Mouse (Mus musculus) MEL (cell line): Measurements from ENCODE around the gene Gpr18. TPM values are rescaled to one million over a fixed set of nuclear protein-coding genes. Genes with fewer than 3 reads are reported as not detected.

Experiments used
- DNase-seq: peaks from one replicate; pipeline ENCODE4 v3.0.0; 2011; ENCODE audit warnings: low read depth, low spot score
- H3K27ac ChIP-seq: 2 replicates; pipeline ENCODE4 v1.5.1; 2012; ENCODE audit warnings: low read depth, mild to moderate bottlenecking, control low read depth, low read length, moderate library complexity; ENCODE audit not compliant: control insufficient read depth
- H3K27me3 ChIP-seq, 2 experiments: fragments of 150-350 bp in 1 of 2; sonication (generic) in 1 of 2; 2 replicates each; pipeline ENCODE4 v1.6.1; 2012; ENCODE audit warnings: low read length in 2 of 2, mild to moderate bottlenecking in 2 of 2, improper control_type of control experiment in 1 of 2, moderate library complexity in 1 of 2; ENCODE audit not compliant: insufficient read depth in 2 of 2, control insufficient read depth in 1 of 2
- H3K36me3 ChIP-seq, 2 experiments: 2 replicates each; pipeline ENCODE4 v1.6.1; 2012 to 2014; ENCODE audit warnings: low read length in 2 of 2, improper control_type of control experiment in 1 of 2, inconsistent platforms in 1 of 2, mild to moderate bottlenecking in 1 of 2; ENCODE audit not compliant: insufficient read depth in 2 of 2, control insufficient read depth in 1 of 2
- H3K4me1 ChIP-seq, 2 experiments: fragments of 150-350 bp in 1 of 2; sonication (generic) in 1 of 2; 2 replicates each; pipeline ENCODE4 v1.6.1; 2012; ENCODE audit warnings: low read length in 2 of 2, improper control_type of control experiment in 1 of 2, mild to moderate bottlenecking in 1 of 2; ENCODE audit not compliant: insufficient read depth in 2 of 2, control insufficient read depth in 1 of 2
- H3K4me3 ChIP-seq, 2 experiments: fragments of 150-350 bp in 1 of 2; sonication (generic) in 1 of 2; 2 replicates each; pipeline ENCODE4 v1.5.1; 2012; ENCODE audit warnings: low read depth in 2 of 2, low read length in 2 of 2, mild to moderate bottlenecking in 2 of 2, moderate library complexity in 2 of 2, control low read depth in 1 of 2, improper control_type of control experiment in 1 of 2; ENCODE audit not compliant: control insufficient read depth in 1 of 2, insufficient read depth in 1 of 2
- H3K79me2 ChIP-seq: 2 replicates; pipeline ENCODE4 v1.6.1; 2012; ENCODE audit warnings: mild to moderate bottlenecking, low read length, moderate library complexity; ENCODE audit not compliant: control insufficient read depth, poor library complexity, insufficient read depth
- H3K9ac ChIP-seq: 2 replicates; pipeline ENCODE4 v1.6.1; 2012; ENCODE audit warnings: low read depth, mild to moderate bottlenecking, control low read depth, low read length, moderate library complexity; ENCODE audit not compliant: control insufficient read depth, poor library complexity, severe bottlenecking
- H3K9me3 ChIP-seq: fragments of 150-350 bp; sonication (generic); replicated peaks from 2 replicates; pipeline ENCODE4 v1.6.1; 2012; ENCODE audit warnings: mild to moderate bottlenecking, low read length, improper control_type of control experiment, moderate library complexity; ENCODE audit not compliant: insufficient read depth
- BHLHE40 ChIP-seq: IDR thresholded peaks from 2 replicates; pipeline ENCODE4 v1.6.1; 2012; ENCODE audit warnings: low read depth, mild to moderate bottlenecking, inconsistent platforms, low read length, improper control_type of control experiment, borderline replicate concordance
- CHD1 ChIP-seq: IDR thresholded peaks from 2 replicates; pipeline ENCODE4 v1.6.1; 2012; ENCODE audit warnings: low read depth, mild to moderate bottlenecking, inconsistent platforms, low read length, improper control_type of control experiment
- E2F4 ChIP-seq: IDR thresholded peaks from 2 replicates; pipeline ENCODE4 v1.6.1; 2011; ENCODE audit warnings: low read depth, low read length, improper control_type of control experiment, borderline replicate concordance
- ELF1 ChIP-seq: IDR thresholded peaks from 2 replicates; pipeline ENCODE4 v1.6.1; 2014; ENCODE audit warnings: low read depth, mild to moderate bottlenecking, inconsistent platforms, low read length, improper control_type of control experiment, moderate library complexity
- ETS1 ChIP-seq: IDR thresholded peaks from 2 replicates; pipeline ENCODE4 v1.6.1; 2012; ENCODE audit warnings: low read depth, mild to moderate bottlenecking, inconsistent platforms, low read length, improper control_type of control experiment, moderate library complexity
- GATA1 ChIP-seq: IDR thresholded peaks from 2 replicates; pipeline ENCODE4 v1.6.1; 2011; ENCODE audit warnings: low read depth, low read length, improper control_type of control experiment
- HCFC1 ChIP-seq: IDR thresholded peaks from 2 replicates; pipeline ENCODE4 v1.6.1; 2012; ENCODE audit warnings: low read depth, mild to moderate bottlenecking, inconsistent platforms, low read length, improper control_type of control experiment, moderate library complexity
- KAT2A ChIP-seq: conservative IDR thresholded peaks from 2 replicates; pipeline ENCODE4 v1.6.1; 2012; ENCODE audit warnings: low read depth, low read length, improper control_type of control experiment, inconsistent platforms
- MAFK ChIP-seq: IDR thresholded peaks from 2 replicates; pipeline ENCODE4 v1.6.1; 2011; ENCODE audit warnings: low read depth, mild to moderate bottlenecking, low read length, improper control_type of control experiment, borderline replicate concordance
- MAX ChIP-seq: IDR thresholded peaks from 2 replicates; pipeline ENCODE4 v1.6.1; 2011; ENCODE audit warnings: low read length, improper control_type of control experiment
- MAZ ChIP-seq: IDR thresholded peaks from 2 replicates; pipeline ENCODE4 v1.6.1; 2012; ENCODE audit warnings: low read depth, mild to moderate bottlenecking, inconsistent platforms, low read length, improper control_type of control experiment
- MEF2A ChIP-seq: IDR thresholded peaks from 2 replicates; pipeline ENCODE4 v1.6.1; 2014; ENCODE audit warnings: low read depth, mild to moderate bottlenecking, inconsistent platforms, low read length, improper control_type of control experiment; ENCODE audit not compliant: poor library complexity, insufficient replicate concordance, severe bottlenecking; ENCODE audit errors: extremely low read depth
- MXI1 ChIP-seq: IDR thresholded peaks from 2 replicates; pipeline ENCODE4 v1.6.1; 2011; ENCODE audit warnings: mild to moderate bottlenecking, low read depth, low read length, improper control_type of control experiment
- MYB ChIP-seq: IDR thresholded peaks from 2 replicates; pipeline ENCODE4 v1.6.1; 2011; ENCODE audit warnings: mild to moderate bottlenecking, low read depth, low read length, improper control_type of control experiment
- NELFE ChIP-seq: IDR thresholded peaks from 2 replicates; pipeline ENCODE4 v1.6.1; 2011; ENCODE audit warnings: low read depth, low read length, improper control_type of control experiment
- NRF1 ChIP-seq: IDR thresholded peaks from 2 replicates; pipeline ENCODE4 v1.6.1; 2014; ENCODE audit warnings: low read depth, mild to moderate bottlenecking, inconsistent platforms, low read length, improper control_type of control experiment, moderate library complexity; ENCODE audit not compliant: poor library complexity, insufficient read depth, severe bottlenecking
- POLR2A ChIP-seq, 2 experiments: IDR thresholded peaks; 2 replicates each; pipeline ENCODE4 v1.6.1; 2011 to 2012; ENCODE audit warnings: low read length in 2 of 2, mild to moderate bottlenecking in 2 of 2, control low read depth in 1 of 2, improper control_type of control experiment in 1 of 2, low read depth in 1 of 2, moderate library complexity in 1 of 2; ENCODE audit not compliant: control insufficient read depth in 1 of 2, insufficient read depth in 1 of 2, poor library complexity in 1 of 2
- POLR2AphosphoS2 ChIP-seq: IDR thresholded peaks from 2 replicates; pipeline ENCODE4 v1.6.1; 2011; ENCODE audit warnings: low read length, improper control_type of control experiment
- RAD21 ChIP-seq: IDR thresholded peaks from 2 replicates; pipeline ENCODE4 v1.6.1; 2011; ENCODE audit warnings: mild to moderate bottlenecking, low read depth, low read length, improper control_type of control experiment
- RCOR1 ChIP-seq: IDR thresholded peaks from 2 replicates; pipeline ENCODE4 v1.6.1; 2012; ENCODE audit warnings: low read depth, mild to moderate bottlenecking, inconsistent platforms, low read length, improper control_type of control experiment
- SMC3 ChIP-seq: IDR thresholded peaks from 2 replicates; pipeline ENCODE4 v1.6.1; 2011; ENCODE audit warnings: low read depth, low read length, improper control_type of control experiment
- TAL1 ChIP-seq: IDR thresholded peaks from 2 replicates; pipeline ENCODE4 v1.6.1; 2012; ENCODE audit warnings: mild to moderate bottlenecking, inconsistent platforms, low read length, moderate library complexity, mixed read lengths
- TCF12 ChIP-seq: IDR thresholded peaks from 2 replicates; pipeline ENCODE4 v1.6.1; 2014; ENCODE audit warnings: low read depth, mild to moderate bottlenecking, inconsistent platforms, low read length, improper control_type of control experiment, moderate library complexity
- UBTF ChIP-seq: IDR thresholded peaks from 2 replicates; pipeline ENCODE4 v1.6.1; 2012; ENCODE audit warnings: low read depth, mild to moderate bottlenecking, inconsistent platforms, low read length, improper control_type of control experiment, moderate library complexity, borderline replicate concordance; ENCODE audit not compliant: insufficient read depth
- USF1 ChIP-seq: IDR thresholded peaks from 2 replicates; pipeline ENCODE4 v1.6.1; 2014; ENCODE audit warnings: low read depth, mild to moderate bottlenecking, inconsistent platforms, low read length, improper control_type of control experiment, moderate library complexity
- ZKSCAN1 ChIP-seq: IDR thresholded peaks from 2 replicates; pipeline ENCODE4 v1.6.1; 2012; ENCODE audit warnings: low read depth, mild to moderate bottlenecking, inconsistent platforms, low read length, improper control_type of control experiment, moderate library complexity
- polyA plus RNA-seq, 2 experiments: library from polyadenylated mRNA; stranded (reverse) in 1 of 2; unstranded in 1 of 2; fragments of >175 nt in 1 of 2; fragments of >200 nt in 1 of 2; gene quantifications; 2 replicates each; pipeline versions ENCODE4 v1.2.1 to v1.2.4; 2012; ENCODE audit warnings: low replicate concordance in 2 of 2, low read depth in 1 of 2; ENCODE audit not compliant: insufficient read length in 2 of 2, insufficient read depth in 1 of 2, missing spikeins in 1 of 2
- total RNA-seq: library from RNA; depleted of rRNA; stranded (reverse); fragments of 300-350 nt; gene quantifications from 2 replicates; pipeline ENCODE4 v1.2.3, GENCODE M21; 2012

Gene Gpr18
- total and polyA plus RNA-seq, 3 experiments = 0.06 to 0.15 TPM; not detected in 1

GRCm38 (mm10) chr14:121958751-121959537 lies 43.4 kb upstream of the Gpr18 start:
- H3K4me1 ChIP-seq = peaks cover 2 to 26% of the 10 kb centered on the region in 2 experiments
- no peak overlapping the region for H3K4me3 ChIP-seq
- H3K9ac ChIP-seq = no peak overlapping the region
- H3K79me2 ChIP-seq = no peaks in the 10 kb centered on the region
- H3K27ac ChIP-seq = no peak overlapping the region
- no peaks in the 10 kb centered on the region for H3K27me3 ChIP-seq
- no peaks in the 10 kb centered on the region for H3K9me3 ChIP-seq
- no peak for TF ChIP-seq RCOR1
- TF ChIP-seq USF1 = no peak
- no peak for TF ChIP-seq MAZ
- TF ChIP-seq RAD21 = no peak
- no peak for TF ChIP-seq MXI1
- no peak for TF ChIP-seq GATA1
- TF ChIP-seq POLR2AphosphoS2 = no peak
- no peak for TF ChIP-seq ELF1
- no peak for TF ChIP-seq ETS1
- TF ChIP-seq KAT2A = no peak
- TF ChIP-seq POLR2A (IDR thresholded peaks at IDR 0.05; ENCODE audit: control insufficient read depth in 1 of 2, insufficient read depth in 1 of 2, low read depth in 1 of 2, low read length in 2 of 2, poor library complexity in 1 of 2) = no peak
- TF ChIP-seq NRF1 = no peak
- no peak for TF ChIP-seq TCF12
- TF ChIP-seq MYB = no peak
- no peak for TF ChIP-seq CHD1
- TF ChIP-seq MAFK = no peak
- no peak for TF ChIP-seq ZKSCAN1
- peaks cover 0 to 11% of the 10 kb centered on the region in 2 experiments; a peak in 2 of 4 replicates for H3K36me3 ChIP-seq
- no peak for DNase-seq

GRCm38 (mm10) chr14:121958041-121958750 lies 42.6 kb upstream of the Gpr18 start:
- DNase-seq = no peak
- no peak overlapping the region for H3K9ac ChIP-seq
- TF ChIP-seq SMC3 (no peak), POLR2AphosphoS2 (no peak), UBTF (no peak), ZKSCAN1 (no peak), CHD1 (no peak), USF1 (no peak), TAL1 (no peak), MAFK (no peak), MXI1 (no peak), NELFE (no peak), TCF12 (no peak), BHLHE40 (no peak), RCOR1 (no peak), MEF2A (no peak), E2F4 (no peak), ELF1 (no peak), POLR2A (IDR thresholded peaks at IDR 0.05; ENCODE audit: control insufficient read depth in 1 of 2, insufficient read depth in 1 of 2, low read depth in 1 of 2, low read length in 2 of 2, poor library complexity in 1 of 2) (no peak), HCFC1 (no peak), MAX (no peak)
- peaks cover 2 to 21% of the 10 kb centered on the region in 2 experiments for H3K4me1 ChIP-seq
- H3K9me3 ChIP-seq = no peaks in the 10 kb centered on the region
- H3K79me2 ChIP-seq = no peaks in the 10 kb centered on the region
- H3K27me3 ChIP-seq = no peaks in the 10 kb centered on the region
- H3K36me3 ChIP-seq = peaks cover 0 to 5% of the 10 kb centered on the region in 2 experiments; a peak in 2 of 4 replicates
- no peak overlapping the region for H3K27ac ChIP-seq
- H3K4me3 ChIP-seq = no peak overlapping the region
